Mouse (Mus musculus): ENCODE data around the gene Slc25a3.

Gene Slc25a3

DNA sequence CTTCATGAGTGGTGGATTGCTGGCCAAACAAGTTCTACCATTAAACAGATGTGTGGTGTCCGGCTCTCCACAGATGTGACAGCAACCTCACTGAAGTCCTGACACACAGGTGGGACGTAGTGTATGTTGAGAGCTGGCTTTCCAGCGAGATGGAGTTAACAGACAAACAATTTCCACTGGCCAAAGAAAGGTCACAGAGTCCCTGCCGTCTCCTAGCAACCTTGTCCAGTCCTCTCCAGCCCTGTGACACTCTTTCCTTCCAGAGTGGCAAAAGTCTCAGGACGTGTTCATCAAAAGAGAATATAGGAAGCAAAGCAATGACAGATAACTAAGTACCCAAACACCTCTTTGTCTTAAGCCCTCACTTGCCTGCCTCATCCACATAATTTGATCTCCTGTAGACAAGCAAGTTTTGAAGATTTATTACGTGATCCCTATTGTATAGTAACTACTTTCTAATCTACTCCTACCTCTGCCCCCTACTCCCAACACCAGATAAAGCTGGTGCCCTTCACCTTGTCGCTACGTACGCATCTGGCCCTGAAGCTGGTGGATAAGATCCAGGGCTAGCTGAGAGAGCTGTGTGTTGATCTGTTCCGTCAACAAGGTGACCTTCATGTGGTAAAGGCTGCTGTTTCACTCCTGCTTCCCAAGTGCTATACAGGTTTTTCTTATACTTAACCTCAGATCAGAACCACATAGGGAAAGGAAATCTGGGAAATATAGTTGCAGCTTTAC lies 2.9 kb upstream of the Slc25a3 start:
- CTCF ChIA-PET = interaction anchor here (0.6 to 1.6 kb wide), 7 partner anchors 10 to 168 kb away, joined by 3 to 6 read pairs (median 4); no protein-coding TSS in a partner anchor
- POLR2A ChIA-PET = interaction anchor here in 3 of 4 experiments (0.6 to 2.0 kb wide), 17 partner anchors 9 to 357 kb away, joined by 3 to 9 read pairs (median 4); partner anchors contain the start of genes Apaf1 (in 2 of the 3) and Ikbip (in 2 of the 3)

DNA sequence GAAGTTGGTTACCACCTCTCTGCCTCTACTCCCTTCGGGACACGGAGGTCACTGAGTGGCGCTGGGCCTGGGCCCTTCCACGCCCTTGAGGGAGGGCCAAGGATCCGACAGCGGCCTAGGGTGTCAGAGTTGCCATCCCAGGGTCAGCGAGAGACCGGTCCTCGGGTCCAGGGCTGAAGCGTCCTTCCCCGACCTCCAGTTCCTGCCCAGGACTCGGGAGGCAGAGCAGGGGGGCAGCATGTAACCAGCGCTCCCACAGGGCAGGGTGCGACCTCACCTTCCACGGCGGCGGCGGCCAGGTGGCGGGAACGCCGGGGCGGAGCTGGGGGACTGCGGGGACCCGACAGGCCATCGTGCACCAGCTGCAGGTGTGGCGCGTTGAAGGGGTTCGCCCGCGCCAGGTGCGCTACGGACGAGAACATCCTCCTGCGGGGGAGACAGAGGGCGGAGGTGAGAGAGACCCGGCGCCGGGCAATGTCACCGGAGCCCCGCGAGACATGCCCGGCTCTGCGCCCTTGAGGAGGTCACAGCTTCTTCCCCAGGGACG lies 505 bp downstream of the Slc25a3 start:
- CTCF ChIA-PET = interaction anchor here in 1 of 4 experiments (2.0 kb wide), 1 partner anchor 41 kb away, joined by 5 read pairs; the partner anchor contains the start of genes Apaf1 and Ikbip
- POLR2A ChIA-PET = interaction anchor here (0.7 to 3.9 kb wide), 22 partner anchors 8 to 62 kb away, joined by 3 to 16 read pairs (median 4); partner anchors contain the start of genes Apaf1 (in 2 of the 4), Ikbip (in 2 of the 4) and Tmpo (in 1 of the 4)

DNA sequence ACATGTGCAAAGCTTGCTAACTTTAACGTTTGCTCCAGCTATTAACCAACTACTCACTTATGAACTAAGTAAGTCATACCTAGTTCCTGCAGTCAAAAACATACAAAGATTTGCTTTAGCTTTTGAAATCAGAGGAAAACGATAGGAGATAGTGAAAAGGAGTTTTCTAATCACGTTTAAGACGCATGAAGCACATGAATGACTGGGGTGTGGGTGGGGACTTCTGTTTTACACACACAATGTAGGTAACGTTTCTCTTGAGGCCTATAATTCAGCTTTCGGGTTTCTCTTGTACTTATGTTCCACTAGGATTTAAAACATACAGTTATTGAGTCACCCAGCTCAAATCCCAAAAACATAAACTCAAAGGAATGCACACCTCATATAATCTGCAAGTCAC lies 1.2 kb downstream of the Slc25a3 start:
- POLR2A ChIA-PET = interaction anchor here (0.6 to 3.9 kb wide), 17 partner anchors 8 to 59 kb away, joined by 3 to 16 read pairs (median 6); partner anchors contain the start of genes Apaf1 (in 2 of the 4), Ikbip (in 2 of the 4) and Tmpo (in 1 of the 4)
- CTCF ChIA-PET = interaction anchor here in 1 of 4 experiments (1.1 kb wide), 1 partner anchor 9 kb away, joined by 3 read pairs; no protein-coding TSS in a partner anchor

DNA sequence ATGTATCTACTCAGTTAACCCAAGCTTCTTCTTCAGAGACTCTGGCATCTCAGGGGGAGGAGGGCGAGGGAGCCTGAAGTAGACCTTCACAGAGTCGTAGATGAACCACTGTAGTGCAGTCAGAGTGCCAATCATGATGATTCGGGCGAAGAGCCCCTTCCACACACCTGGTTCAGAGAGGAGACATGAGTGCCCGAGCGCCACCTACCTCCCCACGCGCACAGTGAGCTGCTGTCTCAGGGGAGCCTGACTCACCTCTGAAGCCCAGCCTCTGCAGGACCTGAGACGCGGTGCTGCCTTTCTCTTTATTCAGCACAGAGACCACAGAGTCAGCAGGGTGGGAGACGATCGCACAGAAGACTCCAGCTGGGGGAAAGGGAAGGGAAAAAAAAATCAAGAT lies 6.9 kb downstream of the Slc25a3 start:
- POLR2A ChIA-PET = interaction anchor here in 3 of 4 experiments (0.6 to 3.0 kb wide), 10 partner anchors 10 to 66 kb away, joined by 3 to 16 read pairs (median 4); partner anchors contain the start of genes Apaf1 (in 2 of the 3) and Ikbip (in 1 of the 3)
- CTCF ChIA-PET = interaction anchor here in 2 of 4 experiments (0.7 to 2.2 kb wide), 2 partner anchors 34 to 56 kb away, joined by 4 to 5 read pairs; partner anchors contain the start of genes Apaf1 (in 1 of the 2) and Ikbip (in 1 of the 2)

DNA sequence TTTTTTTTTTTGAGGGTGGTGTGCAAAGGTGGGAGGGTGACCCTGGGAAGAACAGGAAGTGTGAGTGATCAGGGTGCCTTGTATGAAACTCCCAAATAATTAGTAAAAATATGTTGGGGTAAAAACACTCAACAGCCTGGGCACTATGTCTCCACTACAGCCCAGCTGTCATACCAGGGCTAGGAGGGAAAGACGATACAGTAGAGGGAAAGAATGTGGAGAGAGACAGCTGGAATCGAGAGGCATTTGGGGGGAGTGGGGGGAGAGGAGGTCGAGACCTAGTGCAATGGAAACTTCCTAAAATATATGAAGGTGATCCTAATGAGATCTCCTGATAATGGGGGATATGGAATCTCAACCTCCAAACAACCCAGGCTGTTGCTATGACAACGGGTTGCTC lies 14.0 kb downstream of the Slc25a3 start:
- POLR2A ChIA-PET = interaction anchor here in 3 of 4 experiments (0.7 to 2.7 kb wide), 8 partner anchors 8 to 57 kb away, joined by 3 to 14 read pairs (median 4); partner anchors contain the start of genes Apaf1 (in 2 of the 3) and Ikbip (in 2 of the 3)
- CTCF ChIA-PET = interaction anchor here in 1 of 4 experiments (0.6 to 0.7 kb wide), 2 partner anchors 33 to 67 kb away, joined by 5 to 9 read pairs; no protein-coding TSS in a partner anchor

DNA sequence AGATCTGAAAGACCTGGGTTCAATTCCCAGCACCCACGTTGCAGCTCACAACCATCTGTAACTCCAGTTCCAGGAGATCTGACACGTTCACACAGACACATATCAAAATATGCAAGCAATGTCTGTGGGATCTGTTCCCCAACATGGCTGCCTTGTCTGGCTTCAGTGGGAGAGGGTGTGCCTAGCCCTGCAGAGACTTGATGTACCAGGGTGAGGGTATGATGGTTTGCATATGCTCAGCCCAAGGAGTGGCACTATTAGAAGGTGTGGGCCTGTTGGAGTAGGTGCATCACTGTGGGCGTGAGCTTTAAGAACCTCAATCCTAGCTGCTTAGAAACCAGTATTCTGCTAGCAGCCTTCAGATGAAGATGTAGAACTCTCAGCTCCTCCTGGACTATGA lies 17.9 kb downstream of the Slc25a3 start:
- ChIA-PET CTCF (no interaction called here), POLR2A (interaction anchor here in 2 of 4 experiments (0.9 to 1.4 kb wide), 3 partner anchors 10 to 17 kb away, joined by 3 read pairs; no protein-coding TSS in a partner anchor)

DNA sequence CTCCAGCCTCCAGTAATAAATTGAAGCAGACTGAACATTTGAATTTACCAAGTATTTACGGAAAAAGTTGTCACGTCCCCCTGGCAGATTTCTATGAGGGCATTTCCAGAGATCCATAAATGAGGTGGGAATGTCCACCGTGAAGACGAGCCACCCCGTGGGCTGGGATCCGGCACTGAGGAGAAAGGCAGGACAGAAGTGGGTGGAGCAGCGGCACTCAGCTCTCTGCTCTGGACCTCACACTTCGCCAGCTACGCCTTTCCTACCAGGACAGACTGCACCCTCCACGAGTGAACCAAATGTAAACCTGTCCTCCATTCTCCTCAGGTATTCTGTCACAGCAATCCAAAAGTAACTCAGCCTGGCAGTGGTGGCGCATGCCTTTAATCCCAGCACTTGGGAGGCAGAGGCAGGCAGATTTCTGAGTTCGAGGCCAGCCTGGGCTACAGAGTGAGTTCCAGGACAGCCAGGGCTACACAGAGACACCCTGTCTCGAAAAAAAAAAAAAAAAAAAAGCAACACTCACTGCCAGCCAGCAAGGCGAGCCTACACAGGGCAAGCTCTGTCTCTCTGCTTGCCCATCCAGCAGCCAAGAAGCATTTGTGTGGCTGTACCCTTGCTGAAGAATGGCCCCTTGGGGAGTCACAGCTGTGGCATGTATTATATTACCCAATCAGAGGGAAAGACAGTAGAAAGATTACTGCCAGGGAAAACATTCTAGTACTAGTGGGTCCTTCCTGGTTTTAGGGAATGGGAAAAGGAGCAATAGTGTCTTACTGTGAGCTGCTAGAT lies 20.9 kb downstream of the Slc25a3 start:
- CTCF ChIA-PET = interaction anchor here in 1 of 4 experiments (0.6 to 0.7 kb wide), 5 partner anchors 12 to 72 kb away, joined by 3 to 6 read pairs (median 4); no protein-coding TSS in a partner anchor

DNA sequence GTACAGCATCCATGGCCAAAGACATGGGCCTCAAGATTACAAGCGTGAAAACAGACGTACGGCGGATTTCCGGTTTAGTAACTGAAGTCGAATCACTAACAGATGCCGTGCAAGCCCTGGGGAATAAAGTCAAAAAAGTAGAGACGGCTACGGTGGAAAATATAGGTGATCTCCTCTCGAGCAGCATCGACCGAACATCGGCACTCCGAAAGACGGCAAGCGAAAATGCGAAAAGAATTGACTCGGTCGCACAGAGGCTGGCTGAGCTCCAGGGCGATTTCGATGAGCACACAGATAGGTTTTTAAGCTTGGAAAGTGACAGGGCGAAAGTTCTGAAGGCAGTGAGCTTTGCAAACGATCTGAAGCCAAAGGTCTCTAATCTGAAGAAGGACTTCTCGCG lies 21.9 kb downstream of the Slc25a3 start:
- CTCF ChIA-PET = interaction anchor here in 1 of 4 experiments (1.0 to 1.2 kb wide), 2 partner anchors 67 to 68 kb away, joined by 3 read pairs; no protein-coding TSS in a partner anchor
- POLR2A ChIA-PET = interaction anchor here in 3 of 4 experiments (0.6 to 3.0 kb wide), 10 partner anchors 7 to 45 kb away, joined by 3 to 16 read pairs (median 6); partner anchors contain the start of genes Apaf1 (in 2 of the 3) and Ikbip (in 2 of the 3)

More for the DNA sequence above, 20.9 kb downstream of the Slc25a3 start:
- POLR2A ChIA-PET = interaction anchor here in 3 of 4 experiments (0.6 to 3.0 kb wide), 9 partner anchors 9 to 77 kb away, joined by 3 to 16 read pairs (median 9); partner anchors contain the start of genes Apaf1 (in 2 of the 3) and Ikbip (in 2 of the 3)

DNA sequence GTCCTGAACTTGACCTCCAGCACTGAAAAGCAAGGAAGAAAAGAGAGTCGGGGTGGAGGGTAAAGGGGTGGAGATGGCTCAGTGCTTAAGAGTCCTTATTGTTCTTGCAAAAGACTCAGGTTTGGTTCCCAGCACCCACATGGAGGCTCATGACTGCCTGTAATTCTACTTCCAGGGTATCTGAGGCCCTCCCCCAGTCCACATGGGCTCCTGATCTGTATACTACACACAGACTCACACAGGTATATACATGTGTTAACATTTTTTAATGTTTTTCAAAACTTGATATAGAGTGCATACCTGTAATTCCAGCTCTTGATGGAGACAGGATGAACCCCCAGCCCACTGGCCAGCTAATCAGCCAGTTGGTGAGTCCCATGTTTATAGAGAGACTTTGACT lies 23.8 kb downstream of the Slc25a3 start:
- ChIA-PET CTCF (interaction anchor here in 1 of 4 experiments (1.0 to 1.2 kb wide), 2 partner anchors 32 to 39 kb away, joined by 3 to 4 read pairs; no protein-coding TSS in a partner anchor), POLR2A (interaction anchor here in 2 of 4 experiments (1.2 to 1.6 kb wide), 3 partner anchors 9 to 18 kb away, joined by 3 to 5 read pairs (median 4); partner anchors contain the start of genes Apaf1 (in 2 of the 2) and Ikbip (in 2 of the 2))

DNA sequence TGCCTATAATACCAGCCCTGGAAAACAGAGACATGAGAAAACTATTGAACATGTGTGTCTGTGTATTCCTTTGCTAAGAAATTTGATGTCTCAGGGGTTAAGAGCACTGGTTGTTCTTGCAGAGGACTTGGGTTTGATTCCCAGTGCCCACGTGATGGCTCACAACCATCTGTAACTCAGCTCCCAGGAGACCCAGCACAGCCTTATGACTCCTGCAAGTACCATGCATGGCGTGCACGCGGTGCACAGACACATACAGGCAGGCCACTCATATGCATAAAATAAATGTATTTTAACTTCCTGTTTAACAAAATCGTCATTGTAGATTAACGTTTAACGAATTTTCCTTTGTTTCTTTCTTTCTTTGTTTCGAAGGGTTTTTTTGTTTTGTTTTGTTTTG lies 25.8 kb downstream of the Slc25a3 start:
- POLR2A ChIA-PET = interaction anchor here in 2 of 4 experiments (1.4 to 2.4 kb wide), 2 partner anchors 11 to 16 kb away, joined by 3 to 7 read pairs; partner anchors contain the start of genes Apaf1 (in 1 of the 2) and Ikbip (in 1 of the 2)
- CTCF ChIA-PET = no interaction called here

DNA sequence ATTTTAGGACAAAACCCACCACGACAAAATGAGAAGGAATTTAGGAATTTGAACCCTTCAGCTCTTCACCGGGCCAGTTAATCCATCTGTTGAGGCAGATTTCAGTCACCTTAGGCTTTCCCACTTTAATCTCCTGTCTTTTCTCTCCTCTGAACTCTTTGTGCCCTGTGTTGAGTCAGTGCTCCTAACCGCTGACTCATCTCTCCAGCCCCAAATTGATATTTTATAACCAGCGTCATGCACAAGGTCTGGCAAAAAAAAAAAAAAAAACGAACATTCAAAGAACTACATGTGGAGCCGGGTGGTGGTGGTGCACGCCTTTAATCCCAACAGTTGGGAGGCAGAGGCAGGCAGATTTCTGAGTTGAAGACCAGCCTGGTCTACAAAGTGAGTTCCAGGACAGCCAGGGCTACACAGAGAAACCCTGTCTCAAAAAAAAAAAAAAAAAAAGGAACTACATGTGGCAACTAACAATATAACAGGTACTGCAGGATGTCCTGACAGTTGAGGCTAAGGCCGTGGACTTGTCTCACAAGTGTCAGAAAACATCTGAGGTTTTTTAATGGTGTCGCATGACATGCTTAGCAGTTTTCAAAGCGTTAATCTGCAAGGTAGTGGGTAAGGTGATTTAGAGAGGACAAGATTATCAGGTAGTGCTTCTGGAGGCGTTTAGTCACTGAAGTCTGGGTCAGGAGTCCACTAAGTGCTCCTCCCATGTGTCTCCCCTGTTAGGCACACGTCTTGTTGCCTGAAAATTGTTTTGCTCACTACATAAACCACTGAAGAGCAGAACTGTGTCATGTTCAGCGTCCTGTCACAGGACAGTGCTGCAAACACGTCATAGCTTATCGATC lies 29.4 kb downstream of the Slc25a3 start:
- POLR2A ChIA-PET = interaction anchor here in 2 of 4 experiments (3.4 to 4.0 kb wide), 2 partner anchors 11 to 12 kb away, joined by 20 to 26 read pairs; partner anchors contain the start of genes Apaf1 (in 2 of the 2) and Ikbip (in 2 of the 2)
- CTCF ChIA-PET = interaction anchor here in 1 of 4 experiments (0.7 kb wide), 1 partner anchor 60 kb away, joined by 4 read pairs; no protein-coding TSS in a partner anchor

DNA sequence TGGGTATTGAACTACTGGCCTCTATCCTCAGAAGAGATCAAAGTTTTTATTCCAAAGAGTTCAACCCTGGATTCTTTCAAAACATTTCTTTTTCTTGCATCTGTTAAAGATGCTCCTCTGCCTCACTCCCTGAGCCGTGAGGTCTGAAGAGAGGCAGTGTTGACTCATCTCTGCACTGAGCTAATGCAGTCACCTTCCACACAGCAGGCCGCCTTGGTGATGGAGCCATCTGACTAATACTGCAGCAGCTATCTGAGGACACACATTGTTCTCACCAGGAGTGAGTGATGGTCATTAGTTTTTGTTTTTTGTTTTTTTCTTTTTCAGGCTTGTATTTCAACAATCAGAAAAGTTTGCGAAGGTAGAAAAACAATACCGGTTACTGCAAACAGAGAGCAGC lies 31.0 kb downstream of the Slc25a3 start:
- POLR2A ChIA-PET = interaction anchor here in 2 of 4 experiments (3.4 to 4.0 kb wide), 2 partner anchors 10 kb away, joined by 20 to 26 read pairs; partner anchors contain the start of genes Apaf1 (in 2 of the 2) and Ikbip (in 2 of the 2)

DNA sequence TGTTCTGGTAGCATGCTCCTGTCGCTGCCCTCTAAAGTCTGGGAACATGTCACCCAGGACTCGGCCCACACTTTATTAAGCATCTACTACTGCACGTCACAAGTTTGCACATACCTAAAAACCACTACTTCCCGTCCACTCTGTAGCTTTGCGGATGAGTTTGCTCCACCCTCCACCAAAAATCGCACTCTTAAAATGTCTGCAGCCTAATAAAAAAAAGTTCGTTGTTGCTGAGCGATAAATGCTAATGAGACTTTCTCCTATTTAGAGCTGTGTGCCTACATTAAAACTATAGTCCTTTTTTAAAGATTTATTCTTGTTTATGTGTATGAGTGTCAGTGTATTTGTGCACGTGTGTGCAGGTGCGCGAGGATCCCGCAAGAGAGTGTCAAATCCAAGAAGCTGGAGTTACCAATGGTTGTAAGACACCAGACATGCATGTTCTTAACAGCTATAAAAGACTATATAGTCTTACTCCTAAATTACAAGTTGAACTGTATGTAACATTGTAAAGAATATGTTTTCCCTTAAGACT lies 40.4 kb downstream of the Slc25a3 start:
- POLR2A ChIA-PET = interaction anchor here (0.6 to 3.1 kb wide), 37 partner anchors 9 to 105 kb away, joined by 3 to 26 read pairs (median 4); partner anchors contain the start of genes Slc25a3 (in 1 of the 4) and Tmpo (in 1 of the 4)

More for the DNA sequence above, 31.0 kb downstream of the Slc25a3 start:
- CTCF ChIA-PET = no interaction called here

DNA sequence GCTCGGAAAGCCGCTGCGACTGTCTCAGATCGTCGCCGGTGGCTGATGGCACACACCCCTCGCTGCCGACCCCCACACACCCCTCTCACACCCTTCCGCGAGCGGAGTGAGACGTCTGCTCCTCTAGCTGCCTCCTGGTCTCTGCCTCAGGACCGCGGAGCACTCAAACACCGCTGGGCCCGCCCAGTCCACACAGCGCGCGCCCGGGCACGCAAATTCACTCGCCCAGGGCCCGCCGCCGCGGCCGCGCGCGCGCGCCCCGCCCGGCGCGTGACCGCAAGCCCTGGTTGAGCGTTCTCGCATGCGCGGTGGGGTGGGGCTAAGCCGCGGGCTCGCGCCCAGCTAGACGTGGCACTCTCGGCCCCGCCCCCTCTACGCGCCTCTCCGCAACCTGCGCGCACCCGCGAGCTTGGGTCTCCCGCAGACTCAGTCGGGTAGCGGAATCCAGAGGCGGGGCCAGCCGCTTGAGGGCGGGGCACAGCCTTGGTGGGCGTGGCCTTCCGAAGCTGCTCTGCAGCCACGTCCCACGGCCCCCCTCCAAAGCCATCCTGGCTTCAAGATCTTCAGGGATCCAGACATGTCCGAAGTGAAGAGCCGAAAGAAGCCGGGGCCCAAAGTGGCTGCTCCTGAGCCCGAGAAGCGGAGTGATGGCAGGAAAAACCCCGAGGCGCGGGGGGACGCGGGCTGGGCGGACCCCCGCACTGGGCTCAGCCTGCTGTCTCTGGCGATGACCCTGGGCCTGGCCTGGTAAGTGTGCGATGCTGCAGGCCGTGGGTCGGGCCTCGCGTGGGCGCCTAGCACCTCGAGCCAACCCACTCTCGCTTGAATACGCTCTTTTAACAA lies 41.1 kb downstream of the Slc25a3 start, which contains the start of the genes Apaf1 and Ikbip:
Gene Apaf1, minus strand, starts transcription at position 221 of the 843 bp plus-strand sequence.
Gene Ikbip, plus strand, starts transcription at position 391 of the 843 bp plus-strand sequence.
- CTCF ChIA-PET = interaction anchor here (0.5 to 1.6 kb wide), 14 partner anchors 22 to 1998 kb away, joined by 3 to 10 read pairs (median 4); partner anchors contain the start of genes Cfap54 (in 1 of the 4) and Slc25a3 (in 1 of the 4)
- POLR2A ChIA-PET = interaction anchor here (0.6 to 3.1 kb wide), 68 partner anchors 9 to 363 kb away, joined by 3 to 26 read pairs (median 4); partner anchors contain the start of genes Tmpo (in 3 of the 4) and Slc25a3 (in 1 of the 4)

More for the DNA sequence above, 40.4 kb downstream of the Slc25a3 start:
- CTCF ChIA-PET = interaction anchor here (0.6 to 1.6 kb wide), 9 partner anchors 23 to 1998 kb away, joined by 3 to 7 read pairs (median 3); partner anchors contain the start of gene Cfap54 (in 1 of the 4)

All from embryonic stem cell, embryonic (primary cell).